Mouse (Mus musculus): ENCODE results near the gene H3f3a. TPM values are rescaled to one million over a fixed set of nuclear protein-coding genes. Genes with fewer than 3 reads are reported as not detected.

Gene H3f3a
- polyA plus RNA-seq, 1 experiment from 2014 or later = 2,296 TPM

DNA sequence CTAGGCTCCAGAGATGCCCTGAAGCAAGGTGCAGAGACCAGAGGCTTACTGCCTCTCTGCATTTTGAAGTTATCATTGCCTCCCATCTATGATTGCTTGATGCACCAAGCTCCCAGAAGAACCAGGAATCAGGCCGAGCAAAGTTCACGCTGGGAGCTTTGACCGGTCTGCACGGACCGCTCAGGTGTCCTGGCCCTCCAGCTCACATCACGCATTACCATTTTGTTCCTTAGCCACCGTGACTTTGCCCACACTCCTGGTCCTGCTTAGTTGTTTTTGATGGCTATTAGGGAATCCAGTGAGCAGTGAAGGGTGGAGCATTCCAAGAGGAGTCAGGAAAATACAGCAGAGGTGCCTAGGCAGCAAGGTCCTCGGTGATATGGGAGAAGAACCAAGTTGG lies 33.5 kb downstream of the H3f3a start:
- WGBS (ENCODE audit: insufficient replicate concordance) = 77% methylated on average over 8 of the region's 8 CpGs

DNA sequence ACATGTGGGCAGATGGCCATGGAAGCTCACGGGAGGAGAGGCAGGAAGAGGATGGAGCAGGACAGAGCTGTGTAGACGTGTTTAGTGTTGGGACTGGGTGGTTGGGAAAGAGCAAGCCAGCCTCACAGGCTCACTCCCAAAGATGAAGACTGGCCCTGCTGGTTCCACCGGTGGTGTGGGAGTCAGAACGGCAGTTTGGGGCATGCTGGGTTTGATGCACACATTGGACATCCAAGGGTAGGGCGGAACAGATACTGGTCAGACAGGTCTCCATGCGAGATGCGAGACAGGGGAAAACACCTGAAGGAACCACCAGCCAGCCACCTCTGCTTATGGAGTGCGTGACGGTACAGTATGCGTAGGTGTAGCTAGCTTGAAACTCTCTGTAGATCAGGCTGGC lies 34.8 kb downstream of the H3f3a start:
- no peak overlapping the region for H3K4me3 ChIP-seq (replicated peaks)
- no peak overlapping the region for H3K9ac ChIP-seq
- H3K27ac ChIP-seq (replicated peaks) = no peak overlapping the region
- no peaks in the 10 kb centered on the region for H3K36me3 ChIP-seq (replicated peaks)
- 80% methylated on average over 10 of the region's 10 CpGs for WGBS (ENCODE audit: insufficient replicate concordance)
- ATAC-seq (ENCODE audit: insufficient read depth) = no peak
- no peaks in the 10 kb centered on the region; the same call in 1 of the 2 replicates for H3K9me3 ChIP-seq (replicated peaks)
- H3K4me1 ChIP-seq (replicated peaks) = peaks cover 26% of the 10 kb centered on the region
- peak overlapping the region; percentile 99 for H3K4me2 ChIP-seq
- H3K27me3 ChIP-seq = peaks cover 15% of the 10 kb centered on the region

More for the DNA sequence above, 33.5 kb downstream of the H3f3a start:
- Histone ChIP-seq H3K9ac (no peak overlapping the region), H3K36me3 (replicated peaks) (no peaks in the 10 kb centered on the region), H3K27me3 (peaks cover 15% of the 10 kb centered on the region), H3K27ac (replicated peaks) (no peak overlapping the region), H3K4me1 (replicated peaks) (peaks cover 26% of the 10 kb centered on the region), H3K4me3 (replicated peaks) (no peak overlapping the region), H3K4me2 (no peak overlapping the region), H3K9me3 (replicated peaks) (no peaks in the 10 kb centered on the region)
- no peak for ATAC-seq (ENCODE audit: insufficient read depth)

DNA sequence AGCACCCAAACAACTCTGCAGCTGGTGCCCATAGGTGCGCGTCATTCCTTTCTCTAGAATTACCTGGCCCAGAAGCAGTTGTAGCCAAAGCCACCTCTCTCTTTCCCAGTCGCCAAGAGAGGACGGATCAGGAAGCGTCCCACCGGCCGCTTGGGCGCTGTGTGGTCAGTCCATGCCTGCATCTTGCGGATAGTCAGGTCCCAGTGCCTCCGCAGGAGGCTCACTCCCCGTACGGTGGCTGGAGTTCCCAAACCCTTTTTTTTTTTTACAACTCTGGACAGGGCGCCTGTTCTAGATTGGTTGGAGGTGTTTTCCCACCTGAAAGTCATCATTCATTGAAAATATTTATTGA lies 35.4 kb downstream of the H3f3a start:
- WGBS (ENCODE audit: insufficient replicate concordance) = 3% methylated on average over 13 of the region's 13 CpGs

DNA sequence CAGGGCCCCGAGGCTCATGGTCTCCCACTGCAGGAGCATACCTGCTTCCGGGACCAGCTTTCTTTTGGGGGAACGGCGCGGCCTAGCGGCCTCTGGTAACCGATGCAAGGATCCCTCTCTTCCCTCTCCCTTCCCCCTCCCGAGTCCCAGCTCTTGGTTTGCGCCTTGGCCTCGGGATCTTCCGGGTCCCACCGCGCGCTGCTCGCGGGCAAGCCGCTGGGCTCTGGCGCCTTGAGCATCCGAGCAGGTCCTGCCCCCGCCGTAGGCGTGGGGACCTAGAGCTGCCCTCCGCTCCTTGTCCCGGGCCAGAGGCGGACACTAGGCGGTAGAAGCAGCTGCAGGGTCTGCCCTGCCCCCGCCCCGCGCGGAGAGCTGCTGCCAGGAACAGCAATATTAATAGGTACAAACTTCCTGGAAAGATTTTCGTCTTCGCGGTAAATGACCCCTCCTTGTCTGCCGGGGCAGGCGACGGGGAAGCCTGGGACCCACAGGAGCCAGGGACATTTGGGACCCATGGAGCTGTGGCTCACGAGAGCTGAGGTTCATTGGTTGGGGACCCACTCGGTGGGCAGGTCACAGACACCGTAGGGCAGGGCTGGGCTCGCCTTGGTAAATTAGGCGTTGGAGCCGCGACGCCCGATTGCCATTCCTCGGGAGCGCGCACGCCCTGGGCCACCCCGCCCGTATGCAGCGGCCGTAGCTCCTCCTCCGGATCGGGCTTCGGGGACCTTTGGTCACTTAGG lies 35.9 kb downstream of the H3f3a start:
- H3K27ac ChIP-seq (replicated peaks) = peak overlapping the region; percentile 86

More for the DNA sequence above, 35.4 kb downstream of the H3f3a start:
- Histone ChIP-seq H3K4me2 (peak overlapping the region; percentile 99), H3K4me3 (replicated peaks) (peak overlapping the region; percentile 70), H3K9ac (peak overlapping the region; percentile 74), H3K36me3 (replicated peaks) (no peaks in the 10 kb centered on the region), H3K27ac (replicated peaks) (peak overlapping the region; percentile 86), H3K27me3 (peaks cover 15% of the 10 kb centered on the region), H3K4me1 (replicated peaks) (peaks cover 26% of the 10 kb centered on the region), H3K9me3 (replicated peaks) (no peaks in the 10 kb centered on the region; the same call in 1 of the 2 replicates)
- ATAC-seq (ENCODE audit: insufficient read depth) = no peak

DNA sequence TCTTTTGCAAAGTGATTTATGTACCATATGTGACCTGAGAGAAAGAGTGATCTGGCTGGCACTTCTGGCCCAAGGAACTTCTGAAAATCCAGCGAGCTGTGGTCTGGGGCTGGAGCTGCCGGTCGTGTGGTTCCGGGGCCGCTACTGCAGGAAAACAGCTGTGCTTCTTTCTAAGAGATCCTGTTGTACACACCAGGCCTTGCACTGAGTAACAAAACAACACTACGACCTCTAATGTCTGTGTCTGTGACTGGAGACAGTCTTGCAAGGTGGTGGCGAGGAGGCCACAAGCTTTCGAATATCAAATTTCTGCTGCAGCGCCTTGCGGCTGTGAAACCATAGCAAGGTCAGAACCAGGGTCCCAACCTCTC lies 36.5 kb downstream of the H3f3a start:
- Histone ChIP-seq H3K4me3 (replicated peaks) (peak overlapping the region; percentile 70), H3K36me3 (replicated peaks) (no peaks in the 10 kb centered on the region), H3K27me3 (peaks cover 15% of the 10 kb centered on the region), H3K9ac (peak overlapping the region; percentile 74), H3K4me1 (replicated peaks) (peaks cover 26% of the 10 kb centered on the region), H3K4me2 (peak overlapping the region; percentile 99), H3K9me3 (replicated peaks) (no peaks in the 10 kb centered on the region; the same call in 1 of the 2 replicates), H3K27ac (replicated peaks) (peak overlapping the region; percentile 86)
- 4% methylated on average over 10 of the region's 10 CpGs for WGBS (ENCODE audit: insufficient replicate concordance)
- ATAC-seq (ENCODE audit: insufficient read depth) = no peak

More for the DNA sequence above, 35.9 kb downstream of the H3f3a start:
- Histone ChIP-seq H3K4me1 (replicated peaks) (peaks cover 26% of the 10 kb centered on the region), H3K27me3 (peaks cover 15% of the 10 kb centered on the region), H3K9me3 (replicated peaks) (no peaks in the 10 kb centered on the region; the same call in 1 of the 2 replicates), H3K9ac (peak overlapping the region; percentile 74), H3K36me3 (replicated peaks) (no peaks in the 10 kb centered on the region), H3K4me2 (peak overlapping the region; percentile 99), H3K4me3 (replicated peaks) (peak overlapping the region; percentile 70)
- peak; percentile 85 for ATAC-seq (ENCODE audit: insufficient read depth)
- under 1% methylated on average over 56 of the region's 56 CpGs for WGBS (ENCODE audit: insufficient replicate concordance)

DNA sequence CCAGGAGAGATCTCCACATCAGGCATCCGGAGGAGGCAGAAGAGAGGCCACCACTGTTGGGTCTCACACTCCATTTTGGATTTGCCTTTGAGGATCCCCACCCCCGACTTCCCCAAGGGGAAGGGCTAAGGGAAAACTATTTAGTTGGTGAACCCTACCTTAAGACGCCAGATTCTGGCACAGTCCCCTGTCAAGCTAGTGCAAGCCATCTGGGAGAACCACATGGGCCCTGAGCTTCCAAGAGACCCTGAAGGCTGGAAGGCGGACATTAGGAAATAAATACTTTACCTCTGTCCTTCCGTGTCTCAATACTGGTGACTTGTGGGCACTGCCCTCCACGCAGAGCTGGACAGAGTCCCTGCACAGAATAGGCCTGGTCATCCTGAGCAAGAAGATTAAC lies 37.2 kb downstream of the H3f3a start:
- no peak overlapping the region for H3K4me3 ChIP-seq (replicated peaks)
- peaks cover 15% of the 10 kb centered on the region for H3K27me3 ChIP-seq
- ATAC-seq (ENCODE audit: insufficient read depth) = no peak
- no peak overlapping the region for H3K9ac ChIP-seq
- 72% methylated on average over 6 of the region's 6 CpGs for WGBS (ENCODE audit: insufficient replicate concordance)
- no peak overlapping the region for H3K4me2 ChIP-seq
- no peaks in the 10 kb centered on the region for H3K36me3 ChIP-seq (replicated peaks)
- no peak overlapping the region for H3K27ac ChIP-seq (replicated peaks)
- H3K9me3 ChIP-seq (replicated peaks) = no peaks in the 10 kb centered on the region; the same call in 1 of the 2 replicates
- peaks cover 32% of the 10 kb centered on the region for H3K4me1 ChIP-seq (replicated peaks)

DNA sequence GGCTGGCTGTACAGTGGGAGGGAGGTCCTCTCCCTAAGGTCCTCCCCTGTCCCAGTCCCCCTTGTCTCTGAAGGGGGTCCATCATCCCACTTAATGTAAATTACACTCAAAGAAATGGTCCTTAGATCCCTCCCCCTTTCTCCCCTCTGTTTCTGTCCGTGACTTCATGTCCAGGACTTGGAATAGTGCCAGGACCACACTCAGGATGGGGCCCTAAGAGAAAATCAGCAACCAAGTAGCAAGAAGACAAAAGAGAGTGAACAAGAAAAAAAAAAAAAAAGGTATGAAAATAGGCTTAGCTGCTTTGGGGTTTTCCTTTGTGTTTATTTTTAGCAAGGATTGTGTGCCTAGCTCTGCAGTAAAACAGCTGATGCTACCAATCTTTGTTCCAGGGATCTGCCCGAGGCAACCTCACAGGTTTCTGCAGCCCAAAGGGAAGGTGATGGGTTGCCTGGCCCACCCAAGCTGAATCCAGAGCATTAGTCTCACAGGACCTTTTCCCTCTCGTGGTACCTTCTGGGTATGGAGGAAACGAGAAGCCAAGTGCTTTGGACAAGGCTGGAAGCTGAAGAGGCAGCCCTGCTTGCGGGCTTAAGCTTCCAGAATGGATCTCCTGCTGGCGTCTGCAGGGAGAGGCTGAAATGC lies 37.8 kb downstream of the H3f3a start:
- Histone ChIP-seq H3K4me2 (no peak overlapping the region), H3K4me1 (replicated peaks) (peaks cover 38% of the 10 kb centered on the region), H3K27ac (replicated peaks) (no peak overlapping the region), H3K4me3 (replicated peaks) (no peak overlapping the region), H3K9me3 (replicated peaks) (no peaks in the 10 kb centered on the region; the same call in 1 of the 2 replicates), H3K36me3 (replicated peaks) (no peaks in the 10 kb centered on the region), H3K9ac (no peak overlapping the region), H3K27me3 (peaks cover 13% of the 10 kb centered on the region)
- no peak for ATAC-seq (ENCODE audit: insufficient read depth)
- WGBS (ENCODE audit: insufficient replicate concordance) = 59% methylated on average over 6 of the region's 6 CpGs

DNA sequence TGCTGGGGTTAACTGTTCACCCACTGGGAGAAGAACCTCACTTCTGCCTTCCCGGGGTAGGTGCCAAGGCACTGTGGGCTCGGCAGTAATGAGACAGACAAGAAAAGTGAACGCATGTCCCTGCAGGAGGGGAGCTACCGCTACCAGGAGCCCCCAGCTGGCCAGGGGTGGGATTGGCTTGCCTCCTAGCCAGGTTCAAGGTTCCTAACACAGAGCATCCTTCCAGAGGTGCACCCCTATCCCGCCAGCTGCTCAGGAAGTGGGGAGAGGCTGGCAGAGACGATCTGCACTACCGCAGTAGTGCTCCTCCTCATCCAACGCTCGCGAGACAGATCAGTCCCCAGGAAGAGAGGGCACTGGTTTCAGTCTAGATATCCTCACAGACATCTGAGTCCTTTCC lies 38.4 kb downstream of the H3f3a start:
- H3K27me3 ChIP-seq = peaks cover 9% of the 10 kb centered on the region; the same call in 1 of the 2 replicates
- H3K27ac ChIP-seq (replicated peaks) = no peak overlapping the region
- WGBS (ENCODE audit: insufficient replicate concordance) = 73% methylated on average over 10 of the region's 10 CpGs
- H3K4me1 ChIP-seq (replicated peaks) = peaks cover 38% of the 10 kb centered on the region
- H3K36me3 ChIP-seq (replicated peaks) = no peaks in the 10 kb centered on the region
- no peaks in the 10 kb centered on the region; the same call in 1 of the 2 replicates for H3K9me3 ChIP-seq (replicated peaks)
- H3K4me3 ChIP-seq (replicated peaks) = no peak overlapping the region
- no peak overlapping the region for H3K9ac ChIP-seq
- ATAC-seq (ENCODE audit: insufficient read depth) = no peak
- H3K4me2 ChIP-seq = no peak overlapping the region

DNA sequence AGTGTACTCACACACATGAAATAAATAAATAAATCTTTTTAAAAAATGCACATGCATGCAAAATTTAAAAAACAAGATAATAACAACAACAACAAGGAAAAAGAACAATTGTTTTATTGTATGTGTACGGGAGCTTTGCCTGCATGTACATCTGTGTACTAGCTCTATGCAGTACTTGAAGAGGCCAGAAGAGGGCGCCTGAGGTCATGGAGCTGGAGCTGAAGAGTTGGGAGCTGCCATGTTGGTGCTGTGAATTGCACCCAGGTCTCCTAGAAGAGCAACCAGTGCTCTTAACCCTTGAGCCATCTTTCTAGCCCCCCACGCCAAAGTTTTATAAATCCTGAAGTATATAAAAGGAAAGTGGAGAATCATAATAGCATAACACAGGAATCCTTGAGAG lies 39.1 kb downstream of the H3f3a start:
- ATAC-seq (ENCODE audit: insufficient read depth) = no peak
- H3K9me3 ChIP-seq (replicated peaks) = no peaks in the 10 kb centered on the region; the same call in 1 of the 2 replicates
- no peak overlapping the region for H3K27ac ChIP-seq (replicated peaks)
- H3K27me3 ChIP-seq = peaks cover 13% of the 10 kb centered on the region
- peaks cover 38% of the 10 kb centered on the region for H3K4me1 ChIP-seq (replicated peaks)
- H3K4me2 ChIP-seq = no peak overlapping the region
- no peak overlapping the region for H3K9ac ChIP-seq
- no peaks in the 10 kb centered on the region for H3K36me3 ChIP-seq (replicated peaks)
- no peak overlapping the region for H3K4me3 ChIP-seq (replicated peaks)
- 53% methylated on average over 3 of the region's 3 CpGs for WGBS (ENCODE audit: insufficient replicate concordance)

DNA sequence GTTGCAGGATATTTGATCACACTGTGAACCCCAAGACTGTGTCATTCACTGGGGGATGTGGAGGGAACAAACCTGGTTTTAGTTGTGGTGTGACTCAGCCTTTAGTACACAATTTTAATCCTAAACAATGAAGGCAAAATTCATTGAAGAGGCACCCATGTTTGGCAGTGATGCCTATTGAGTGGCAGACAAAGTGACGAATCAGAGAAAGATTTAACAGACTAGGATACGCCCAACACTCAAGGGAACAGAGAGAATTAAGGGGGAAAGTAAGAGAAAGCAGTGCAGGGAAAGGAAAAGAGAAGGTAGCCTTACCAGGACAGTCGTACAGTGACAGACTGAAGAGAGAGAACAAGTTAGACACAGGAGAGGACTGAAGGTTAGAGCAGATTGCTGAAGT lies 41.5 kb downstream of the H3f3a start:
- no peaks in the 10 kb centered on the region for H3K36me3 ChIP-seq (replicated peaks)
- no peak overlapping the region for H3K27ac ChIP-seq (replicated peaks)
- ATAC-seq (ENCODE audit: insufficient read depth) = no peak
- 77% methylated on average over 3 of the region's 3 CpGs for WGBS (ENCODE audit: insufficient replicate concordance)
- H3K9ac ChIP-seq = no peak overlapping the region
- peaks cover 17% of the 10 kb centered on the region for H3K27me3 ChIP-seq
- H3K4me2 ChIP-seq = no peak overlapping the region
- H3K9me3 ChIP-seq (replicated peaks) = no peaks in the 10 kb centered on the region; the same call in 1 of the 2 replicates
- H3K4me1 ChIP-seq (replicated peaks) = peaks cover 36% of the 10 kb centered on the region
- H3K4me3 ChIP-seq (replicated peaks) = no peak overlapping the region

DNA sequence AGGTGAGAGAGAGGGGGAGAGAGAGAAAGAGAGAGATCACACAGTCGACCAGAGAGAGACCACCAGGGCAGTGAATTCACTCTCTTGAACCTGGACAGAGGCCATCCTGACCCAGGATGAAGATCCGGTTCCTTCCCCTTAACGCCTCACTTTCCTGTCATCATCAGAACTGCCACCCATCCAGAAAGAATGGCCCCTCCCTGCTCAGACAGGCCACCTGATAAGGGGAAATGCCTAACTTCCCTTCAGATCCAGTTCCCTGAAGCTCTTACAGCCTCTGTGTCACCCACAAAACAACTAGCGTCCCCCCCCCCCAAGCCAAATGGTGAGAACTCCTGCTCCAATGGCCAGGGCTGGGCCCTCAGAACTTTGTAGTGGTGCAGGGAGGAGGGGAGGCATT lies 42.0 kb downstream of the H3f3a start:
- Histone ChIP-seq H3K4me2 (no peak overlapping the region), H3K27me3 (peaks cover 17% of the 10 kb centered on the region), H3K9me3 (replicated peaks) (no peaks in the 10 kb centered on the region; the same call in 1 of the 2 replicates), H3K27ac (replicated peaks) (no peak overlapping the region; the same call in 1 of the 2 replicates), H3K4me3 (replicated peaks) (no peak overlapping the region), H3K36me3 (replicated peaks) (no peaks in the 10 kb centered on the region), H3K9ac (no peak overlapping the region), H3K4me1 (replicated peaks) (peaks cover 37% of the 10 kb centered on the region)
- 29% methylated on average over 4 of the region's 4 CpGs for WGBS (ENCODE audit: insufficient replicate concordance)
- ATAC-seq (ENCODE audit: insufficient read depth) = no peak

Measured in liver, embryonic 15.5 days (tissue).